Mouse (Mus musculus): ENCODE measurements at regions not wholly inside any gene's neighbourhood (a gene's known extent, or its start where the extent isn't known, plus 50 kb on each side); places are given as distances from the start of the nearest gene placed in this dataset.
A peak's percentile ranks its signal among the peaks of the same experiment; 100 is the strongest.

DNA sequence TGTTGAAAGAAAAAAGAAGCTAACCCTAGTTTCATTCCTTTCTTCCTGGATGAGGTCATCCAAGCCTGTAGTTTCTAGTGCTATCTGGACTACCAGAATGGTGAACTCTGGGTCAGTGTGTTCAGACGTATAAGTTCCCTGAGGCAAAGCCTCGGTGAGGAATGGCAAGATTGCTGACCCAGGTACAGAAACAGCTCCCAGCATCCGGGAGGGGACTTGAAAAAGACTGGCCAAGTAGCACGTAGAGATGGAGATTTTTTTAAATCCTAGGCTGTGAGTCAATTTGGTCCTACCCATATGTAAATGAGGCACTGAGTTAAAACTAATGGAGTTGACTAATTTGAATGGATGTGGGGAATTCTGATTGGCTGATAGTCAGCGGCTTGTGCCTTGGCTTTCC is 55.0 kb upstream of the Gm11084 start:
- Histone ChIP-seq H3K4me1 (ENCODE audit: control insufficient read depth, insufficient read depth, insufficient read length, low read length) (peaks cover 2% of the 10 kb centered on the region), H3K27me3 (ENCODE audit: control insufficient read depth, insufficient read depth, low read length) (no peaks in the 10 kb centered on the region), H3K4me3 (ENCODE audit: low read depth, low read length) (no peak overlapping the region), H3K36me3 (ENCODE audit: control insufficient read depth, insufficient read depth, low read length) (no peaks in the 10 kb centered on the region), H3K27ac (ENCODE audit: insufficient read depth, low read depth, low read length) (no peak overlapping the region)
- WGBS, result 66% methylated on average over 5 of the region's 5 CpGs
- TF ChIP-seq POLR2A (IDR thresholded peaks at IDR 0.05; ENCODE audit: low read depth, low read length), result no peak
- TF ChIP-seq CTCF (IDR thresholded peaks at IDR 0.05; ENCODE audit: extremely low read depth, insufficient read length, insufficient replicate concordance, low read depth, low read length), result no peak

DNA sequence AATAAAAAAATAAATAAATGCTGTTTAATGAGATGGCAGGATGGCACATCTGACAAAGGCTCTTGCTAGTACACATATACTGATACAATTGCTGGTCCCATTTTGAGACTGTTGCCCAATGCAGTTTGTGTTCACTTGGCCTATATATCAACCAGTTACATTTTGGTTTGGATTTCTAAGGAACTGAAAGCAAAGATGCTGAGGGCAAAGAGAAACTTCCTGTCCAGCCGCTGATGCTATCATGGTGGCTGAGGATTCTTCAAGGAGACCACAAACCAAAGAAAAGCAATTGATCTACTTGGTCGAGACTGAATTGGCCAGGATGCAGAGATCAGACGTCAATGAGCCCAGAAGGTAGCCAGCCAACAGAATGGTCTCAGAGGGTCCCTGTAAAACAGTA is 53.5 kb upstream of the Gm11084 start:
- WGBS, result 73% methylated on average over 3 of the region's 3 CpGs
- H3K27me3 ChIP-seq (ENCODE audit: control insufficient read depth, insufficient read depth, low read length), result no peaks in the 10 kb centered on the region
- TF ChIP-seq POLR2A (IDR thresholded peaks at IDR 0.05; ENCODE audit: low read depth, low read length) (no peak), CTCF (IDR thresholded peaks at IDR 0.05; ENCODE audit: extremely low read depth, insufficient read length, insufficient replicate concordance, low read depth, low read length) (no peak)
- no peak overlapping the region for H3K27ac ChIP-seq (ENCODE audit: insufficient read depth, low read depth, low read length)
- H3K36me3 ChIP-seq (ENCODE audit: control insufficient read depth, insufficient read depth, low read length), result no peaks in the 10 kb centered on the region
- no peak overlapping the region for H3K4me3 ChIP-seq (ENCODE audit: low read depth, low read length)
- H3K4me1 ChIP-seq (ENCODE audit: control insufficient read depth, insufficient read depth, insufficient read length, low read length), result peaks cover 2% of the 10 kb centered on the region

DNA sequence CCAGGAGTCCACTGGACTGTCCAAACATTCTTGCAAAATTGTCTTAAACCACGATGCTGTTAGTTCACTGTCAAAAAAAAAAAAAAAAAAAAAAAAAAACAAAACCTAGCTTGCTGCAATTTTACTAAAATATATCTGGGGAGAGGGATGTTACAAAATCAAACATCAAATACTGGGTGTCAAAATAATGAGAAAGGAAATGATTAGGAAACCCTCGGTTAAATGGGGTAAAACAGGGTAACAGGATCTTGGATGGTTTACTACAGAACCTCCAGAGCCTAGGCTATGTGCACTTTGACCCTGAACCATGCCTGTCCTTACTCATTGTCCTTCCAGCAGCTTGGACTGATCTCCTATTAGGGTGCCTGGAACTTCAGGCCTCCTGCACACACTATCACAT is 52.8 kb upstream of the Gm11084 start:
- peaks cover 2% of the 10 kb centered on the region for H3K4me1 ChIP-seq (ENCODE audit: control insufficient read depth, insufficient read depth, insufficient read length, low read length)
- 69% methylated on average over 2 of the region's 2 CpGs for WGBS
- H3K27me3 ChIP-seq (ENCODE audit: control insufficient read depth, insufficient read depth, low read length), result no peaks in the 10 kb centered on the region
- TF ChIP-seq POLR2A (IDR thresholded peaks at IDR 0.05; ENCODE audit: low read depth, low read length), result no peak
- no peak for TF ChIP-seq CTCF (IDR thresholded peaks at IDR 0.05; ENCODE audit: extremely low read depth, insufficient read length, insufficient replicate concordance, low read depth, low read length)
- H3K36me3 ChIP-seq (ENCODE audit: control insufficient read depth, insufficient read depth, low read length), result no peaks in the 10 kb centered on the region
- no peak overlapping the region for H3K27ac ChIP-seq (ENCODE audit: insufficient read depth, low read depth, low read length)
- no peak overlapping the region for H3K4me3 ChIP-seq (ENCODE audit: low read depth, low read length)

- Histone ChIP-seq H3K4me1 (ENCODE audit: control insufficient read depth, insufficient read depth, insufficient read length, low read length) (peaks cover 2% of the 10 kb centered on the region), H3K36me3 (ENCODE audit: control insufficient read depth, insufficient read depth, low read length) (no peaks in the 10 kb centered on the region), H3K27ac (ENCODE audit: insufficient read depth, low read depth, low read length) (peak overlapping the region; percentile 0; the same call in 1 of the 2 replicates), H3K27me3 (ENCODE audit: control insufficient read depth, insufficient read depth, low read length) (no peaks in the 10 kb centered on the region), H3K4me3 (ENCODE audit: low read depth, low read length) (peak overlapping the region; percentile 8)
- no peak for TF ChIP-seq CTCF (IDR thresholded peaks at IDR 0.05; ENCODE audit: extremely low read depth, insufficient read length, insufficient replicate concordance, low read depth, low read length)
- no peak for TF ChIP-seq POLR2A (IDR thresholded peaks at IDR 0.05; ENCODE audit: low read depth, low read length)
- WGBS, result 57% methylated on average over 16 of the region's 16 CpGs
These were observed 51.8 kb upstream of the Gm11084 start for GRCm38 (mm10) chr2:73038290-73038732.

DNA sequence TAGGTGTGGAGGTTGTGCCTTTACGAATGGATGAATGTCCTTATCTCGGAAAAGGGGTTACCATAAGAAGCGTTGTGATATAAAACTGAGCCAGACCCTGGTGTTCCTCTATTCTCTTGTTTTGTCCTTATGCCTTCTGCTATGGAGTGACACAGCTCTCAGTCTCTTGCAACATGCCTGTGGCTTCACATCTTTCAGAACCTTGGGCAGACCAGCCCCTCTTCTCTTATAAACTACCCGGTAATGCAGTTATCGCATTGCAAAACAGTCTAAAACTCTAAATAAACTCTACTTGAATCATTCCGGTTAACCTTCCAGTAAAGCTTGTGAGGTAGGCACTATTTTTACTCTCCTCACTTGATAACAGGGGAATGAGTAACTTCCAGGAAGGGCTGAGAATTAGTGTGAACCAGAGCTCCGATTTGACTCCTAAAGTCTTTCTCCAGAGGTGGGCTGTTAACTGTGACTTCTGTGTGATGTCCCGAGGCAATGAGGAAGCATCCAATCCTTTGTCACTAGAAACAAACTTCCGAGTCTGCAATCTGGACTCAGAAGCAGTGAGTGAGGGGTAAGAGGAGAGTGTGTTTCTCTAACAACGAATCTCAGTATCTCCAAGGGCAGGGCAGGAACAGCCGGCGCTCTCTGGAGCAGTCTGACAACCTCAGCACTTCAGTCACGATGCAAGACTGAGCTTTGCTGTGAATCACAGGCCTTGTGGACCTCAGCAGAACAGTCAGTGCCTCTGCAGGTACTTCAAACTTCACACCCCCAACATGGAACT is 50.9 kb upstream of the Gm11084 start:
- WGBS, result 66% methylated on average over 13 of the region's 13 CpGs
- TF ChIP-seq CTCF (IDR thresholded peaks at IDR 0.05; ENCODE audit: extremely low read depth, insufficient read length, insufficient replicate concordance, low read depth, low read length), result no peak
- no peak for TF ChIP-seq POLR2A (IDR thresholded peaks at IDR 0.05; ENCODE audit: low read depth, low read length)
- no peaks in the 10 kb centered on the region for H3K27me3 ChIP-seq (ENCODE audit: control insufficient read depth, insufficient read depth, low read length)

More for the DNA sequence above, 50.9 kb upstream of the Gm11084 start:
- Histone ChIP-seq H3K4me3 (ENCODE audit: low read depth, low read length) (no peak overlapping the region), H3K4me1 (ENCODE audit: control insufficient read depth, insufficient read depth, insufficient read length, low read length) (peaks cover 2% of the 10 kb centered on the region), H3K27ac (ENCODE audit: insufficient read depth, low read depth, low read length) (peak overlapping the region; percentile 0; the same call in 1 of the 2 replicates), H3K36me3 (ENCODE audit: control insufficient read depth, insufficient read depth, low read length) (no peaks in the 10 kb centered on the region)
